Mouse (Mus musculus) gastrocnemius, adult 18-20 months (tissue): ENCODE data around the gene Acot3. TPM values are rescaled to one million over a fixed set of nuclear protein-coding genes. Genes with fewer than 3 reads are reported as not detected.
A peak's percentile ranks its signal among the peaks of the same experiment; 100 is the strongest.

Source experiments
- DNase-seq: peaks from one replicate; pipeline ENCODE4 v3.0.0; 2021; ENCODE audit warnings: low spot score
- total RNA-seq, 2 experiments: library from RNA; stranded (reverse); gene quantifications; 2 replicates each; pipeline ENCODE4 v1.2.3; 2021

Gene Acot3
- total RNA-seq, 2 experiments from 2014 or later = not detected

DNA sequence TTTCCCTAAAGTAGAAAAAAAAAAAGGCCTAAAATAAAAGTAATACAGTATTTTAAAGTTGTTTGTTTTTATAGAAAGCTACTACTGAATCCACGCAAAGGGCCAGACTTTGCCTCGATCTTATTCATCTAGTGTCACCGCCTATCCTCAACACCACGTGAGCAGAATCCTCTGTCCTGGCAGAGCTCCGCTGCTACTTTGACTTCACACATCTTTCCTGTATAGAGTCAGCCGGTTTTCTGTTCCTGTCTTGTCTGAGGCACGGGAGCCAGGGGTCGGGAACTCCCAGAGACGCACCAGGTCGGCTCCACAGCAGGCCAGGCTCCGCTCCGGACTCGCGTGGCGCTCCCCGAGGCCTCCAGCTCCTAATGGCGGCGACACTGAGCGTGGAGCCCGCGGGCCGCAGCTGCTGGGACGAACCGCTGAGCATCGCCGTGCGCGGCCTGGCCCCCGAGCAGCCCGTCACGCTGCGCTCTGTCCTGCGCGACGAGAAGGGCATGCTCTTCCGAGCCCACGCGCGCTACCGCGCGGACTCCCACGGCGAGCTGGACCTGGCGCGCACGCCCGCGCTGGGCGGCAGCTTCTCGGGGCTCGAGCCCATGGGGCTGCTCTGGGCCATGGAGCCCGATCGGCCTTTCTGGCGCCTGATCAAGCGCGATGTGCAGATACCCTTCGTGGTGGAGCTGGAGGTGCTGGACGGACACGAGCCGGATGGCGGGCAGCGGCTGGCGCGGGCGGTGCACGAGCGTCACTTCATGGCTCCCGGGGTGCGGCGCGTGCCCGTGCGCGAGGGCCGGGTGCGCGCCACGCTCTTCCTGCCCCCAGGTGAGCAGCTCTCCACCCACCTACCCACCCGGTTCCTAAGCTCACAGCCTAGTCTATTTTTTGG, 48.9 kb downstream of the Acot3 start, which contains the start of gene Acot6:
Acot6 (plus strand) TSS at position 51 of the 889 bp plus-strand sequence.
- DNase-seq = peak; percentile 27

DNA sequence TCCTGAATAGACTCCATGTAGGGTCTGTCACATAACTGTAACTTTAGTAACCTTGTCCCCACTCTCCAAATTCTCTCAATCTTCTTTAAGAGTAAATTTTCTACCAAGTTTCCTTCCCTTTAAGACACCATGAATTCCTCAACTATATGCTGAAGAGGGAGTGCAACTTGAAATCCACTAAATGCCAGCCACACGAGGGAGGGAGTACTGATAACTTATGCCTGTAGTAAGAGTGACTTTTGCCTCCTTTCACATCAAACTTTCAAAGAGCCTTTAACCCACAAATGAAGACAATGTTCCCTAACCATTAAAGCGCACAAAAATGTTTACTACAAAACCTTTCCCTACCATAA, 49.5 kb downstream of the Acot3 start:
- no peak for DNase-seq

DNA sequence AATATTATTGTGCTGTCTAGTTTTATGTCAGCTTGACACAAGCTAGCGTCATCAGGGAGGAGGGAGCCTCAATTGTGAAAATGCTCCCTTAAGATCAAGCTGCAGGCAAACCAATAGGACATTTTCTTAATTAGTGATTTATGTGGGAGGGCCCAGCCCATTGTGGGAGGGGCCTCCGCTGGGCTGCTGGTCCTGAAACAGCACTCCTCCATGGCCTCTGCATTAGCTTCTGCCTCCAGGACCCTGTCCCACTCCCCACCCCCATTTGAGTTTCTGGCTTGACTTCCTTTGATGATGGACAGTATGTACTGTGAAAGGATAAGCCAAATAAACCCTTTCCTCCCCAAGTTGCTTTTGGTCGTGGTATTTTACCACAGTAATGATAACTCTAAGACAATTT, 55.1 kb downstream of the Acot3 start:
- DNase-seq = no peak

DNA sequence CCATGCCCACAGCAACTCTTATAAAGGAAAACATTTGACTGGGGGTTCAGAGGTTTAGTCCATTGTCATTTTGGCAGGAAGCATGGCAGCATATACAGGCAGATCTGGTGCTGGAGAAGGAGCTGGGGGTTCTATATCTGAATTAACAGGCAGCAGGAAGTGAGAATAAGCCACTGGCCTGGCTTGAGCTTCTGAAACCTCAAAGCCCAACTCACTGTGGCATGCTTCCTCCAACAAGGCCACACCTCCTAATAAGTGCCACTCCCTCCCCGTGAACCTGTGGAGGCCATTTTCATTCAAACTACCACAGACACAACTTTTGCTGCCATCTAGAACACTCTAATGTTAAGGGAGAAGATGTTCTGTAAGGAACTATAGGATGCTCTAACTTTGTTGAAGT, 55.7 kb downstream of the Acot3 start:
- DNase-seq = no peak

DNA sequence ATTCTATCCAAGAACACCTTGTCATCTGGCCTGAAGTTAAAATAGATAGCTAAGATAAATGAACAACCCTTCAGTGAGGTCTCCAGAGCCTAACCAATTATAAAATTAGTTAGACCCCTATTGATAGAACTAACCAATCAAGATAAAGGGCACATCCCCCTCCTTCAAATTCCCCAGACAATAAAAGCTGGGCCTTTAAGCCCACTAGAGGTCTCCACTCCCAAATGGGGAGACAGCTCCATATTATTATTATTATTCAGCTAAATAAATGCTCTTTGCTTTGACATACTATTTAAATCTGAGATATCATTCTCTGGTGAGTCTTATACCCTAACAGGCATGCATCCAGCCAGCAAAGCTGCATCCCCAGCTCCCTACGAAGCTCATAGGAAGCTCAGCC, 58.0 kb downstream of the Acot3 start:
- DNase-seq = no peak

Other genes starting within 250 kb of the Acot3 start
- gene Numb, start 130.2 kb upstream of the Acot3 start, total RNA-seq = 10 to 100 TPM; 16.3 to 19.4 TPM
- gene Riox1, start 101.5 kb upstream of the Acot3 start, total RNA-seq = 1 to 10 TPM; 3.1 to 3.7 TPM
- gene Heatr4, start 67.3 kb upstream of the Acot3 start, total RNA-seq = not detected
- 10 to 100 TPM; 17.0 to 23.3 TPM for gene Acot2, start 64.3 kb upstream of the Acot3 start, total RNA-seq
- gene Acot1, start 42.7 kb upstream of the Acot3 start, total RNA-seq = 1 to 10 TPM; 3.1 to 3.3 TPM
- gene Acot4, start 13.8 kb upstream of the Acot3 start, total RNA-seq = under 1 TPM; 0.07 to 0.14 TPM
- not detected for gene Gm49366, start 13.2 kb upstream of the Acot3 start, total RNA-seq
- gene Acot5, start 17.2 kb downstream of the Acot3 start, total RNA-seq = not detected
- 1 to 10 TPM; 2.5 to 3.0 TPM for gene Acot6, start 48.5 kb downstream of the Acot3 start, total RNA-seq
- 1 to 10 TPM; 7.3 to 7.4 TPM for gene Dnal1, start 62.2 kb downstream of the Acot3 start, total RNA-seq
- gene Pnma1, start 96.3 kb downstream of the Acot3 start, total RNA-seq = under 1 TPM in 1 of 2 experiments, not detected in 1; 0.11 TPM
- gene Elmsan1, start 166.7 kb downstream of the Acot3 start, total RNA-seq = 10 to 100 TPM in 1 of 2 experiments, 1 to 10 TPM in 1; 6.9 to 10.9 TPM
- 10 to 100 TPM; 67.1 to 80.5 TPM for gene Ptgr2, start 233.1 kb downstream of the Acot3 start, total RNA-seq